Mouse (Mus musculus): ENCODE data around the gene Aebp1. TPM values are rescaled to one million over a fixed set of nuclear protein-coding genes. Genes with fewer than 3 reads are reported as not detected.
A peak's percentile ranks its signal among the peaks of the same experiment; 100 is the strongest.

Gene Aebp1
- polyA plus RNA-seq, 2 experiments: 3.3 to 4.2 TPM

- whole genome bisulfite sequencing (ENCODE audit: insufficient replicate concordance): 68% methylated on average over 10 of the region's 10 CpGs
- TF ChIP-seq CTCF (IDR thresholded peaks at IDR 0.05; ENCODE audit: low read depth) (no peak), EP300 (IDR thresholded peaks at IDR 0.05; ENCODE audit: low read depth) (no peak)
Measured at GRCm38 (mm10) chr11:5905778-5906518, 44.2 kb downstream of the Aebp1 start.

GRCm38 (mm10) chr11:5907096-5907495 lies 45.3 kb downstream of the Aebp1 start:
- H3K4me3 ChIP-seq (ENCODE audit: insufficient read depth in 1 of 2, low read depth in 2 of 2, low read length in 2 of 2): no peak overlapping the region
- 55% methylated on average over 5 of the region's 5 CpGs for WGBS (ENCODE audit: insufficient replicate concordance)
- H3K4me1 ChIP-seq (replicated peaks; ENCODE audit: control insufficient read depth in 2 of 2, insufficient read depth in 2 of 2, low read length in 1 of 2): no peaks in the 10 kb centered on the region
- no peak overlapping the region for H3K4me2 ChIP-seq (ENCODE audit: low read depth)
- no peak for TF ChIP-seq EP300 (IDR thresholded peaks at IDR 0.05; ENCODE audit: low read depth)
- TF ChIP-seq CTCF (IDR thresholded peaks at IDR 0.05; ENCODE audit: low read depth): no peak
- no peak for DNase-seq (ENCODE audit: low read depth in 3 of 3, low spot score in 3 of 3)
- H3K27ac ChIP-seq: no peak overlapping the region
- no peak overlapping the region for H3K9ac ChIP-seq (replicated peaks)
- peaks cover 14% of the 10 kb centered on the region for H3K27me3 ChIP-seq (ENCODE audit: control insufficient read depth, insufficient read depth, low read length)
- H3K9me3 ChIP-seq (ENCODE audit: control insufficient read depth, low read length): no peaks in the 10 kb centered on the region
- no peaks in the 10 kb centered on the region for H3K36me3 ChIP-seq (replicated peaks; ENCODE audit: control insufficient read depth, insufficient read depth, low read depth)
- no peak for ATAC-seq (ENCODE audit: insufficient read depth)

More at GRCm38 (mm10) chr11:5905778-5906518, 44.2 kb downstream of the Aebp1 start:
- no peak overlapping the region for H3K9ac ChIP-seq (replicated peaks)
- H3K9me3 ChIP-seq (ENCODE audit: control insufficient read depth, low read length): no peaks in the 10 kb centered on the region
- H3K4me3 ChIP-seq (ENCODE audit: insufficient read depth in 1 of 2, low read depth in 2 of 2, low read length in 2 of 2): no peak overlapping the region
- H3K27ac ChIP-seq: no peak overlapping the region
- ATAC-seq (ENCODE audit: insufficient read depth) (no peak), DNase-seq (ENCODE audit: low read depth in 3 of 3, low spot score in 3 of 3) (no peak)
- no peaks in the 10 kb centered on the region for H3K36me3 ChIP-seq (replicated peaks; ENCODE audit: control insufficient read depth, insufficient read depth, low read depth)
- no peak overlapping the region for H3K4me2 ChIP-seq (ENCODE audit: low read depth)
- H3K4me1 ChIP-seq (replicated peaks; ENCODE audit: control insufficient read depth in 2 of 2, insufficient read depth in 2 of 2, low read length in 1 of 2): no peaks in the 10 kb centered on the region
- H3K27me3 ChIP-seq (ENCODE audit: control insufficient read depth, insufficient read depth, low read length): peaks cover 26% of the 10 kb centered on the region

- Histone ChIP-seq H3K4me3 (ENCODE audit: insufficient read depth in 1 of 2, low read depth in 2 of 2, low read length in 2 of 2) (no peak overlapping the region), H3K27ac (no peak overlapping the region), H3K4me1 (replicated peaks; ENCODE audit: control insufficient read depth in 2 of 2, insufficient read depth in 2 of 2, low read length in 1 of 2) (no peaks in the 10 kb centered on the region), H3K27me3 (ENCODE audit: control insufficient read depth, insufficient read depth, low read length) (no peaks in the 10 kb centered on the region; the same call in 1 of the 2 replicates), H3K4me2 (ENCODE audit: low read depth) (no peak overlapping the region), H3K36me3 (replicated peaks; ENCODE audit: control insufficient read depth, insufficient read depth, low read depth) (no peaks in the 10 kb centered on the region), H3K9ac (replicated peaks) (no peak overlapping the region), H3K9me3 (ENCODE audit: control insufficient read depth, low read length) (no peaks in the 10 kb centered on the region)
- no peak for DNase-seq (ENCODE audit: low read depth in 3 of 3, low spot score in 3 of 3)
- no peak for ATAC-seq (ENCODE audit: insufficient read depth)
- TF ChIP-seq CTCF (IDR thresholded peaks at IDR 0.05; ENCODE audit: low read depth): no peak
- no peak for TF ChIP-seq EP300 (IDR thresholded peaks at IDR 0.05; ENCODE audit: low read depth)
- WGBS (ENCODE audit: insufficient replicate concordance): 66% methylated on average over 4 of the region's 4 CpGs
Measured at GRCm38 (mm10) chr11:5908642-5909041, 46.9 kb downstream of the Aebp1 start.

GRCm38 (mm10) chr11:5912635-5913034 lies 50.9 kb downstream of the Aebp1 start:
- Histone ChIP-seq H3K27me3 (ENCODE audit: control insufficient read depth, insufficient read depth, low read length) (no peaks in the 10 kb centered on the region), H3K27ac (no peak overlapping the region), H3K9me3 (ENCODE audit: control insufficient read depth, low read length) (no peaks in the 10 kb centered on the region), H3K4me3 (ENCODE audit: insufficient read depth in 1 of 2, low read depth in 2 of 2, low read length in 2 of 2) (no peak overlapping the region), H3K36me3 (replicated peaks; ENCODE audit: control insufficient read depth, insufficient read depth, low read depth) (no peaks in the 10 kb centered on the region), H3K9ac (replicated peaks) (no peak overlapping the region), H3K4me1 (replicated peaks; ENCODE audit: control insufficient read depth in 2 of 2, insufficient read depth in 2 of 2, low read length in 1 of 2) (no peaks in the 10 kb centered on the region), H3K4me2 (ENCODE audit: low read depth) (no peak overlapping the region)
- 24% methylated on average over 5 of the region's 5 CpGs for WGBS (ENCODE audit: insufficient replicate concordance)
- TF ChIP-seq EP300 (IDR thresholded peaks at IDR 0.05; ENCODE audit: low read depth): no peak
- peak; percentile 84 for TF ChIP-seq CTCF (IDR thresholded peaks at IDR 0.05; ENCODE audit: low read depth)
- DNase-seq (ENCODE audit: low read depth in 3 of 3, low spot score in 3 of 3): no peak
- no peak for ATAC-seq (ENCODE audit: insufficient read depth)

GRCm38 (mm10) chr11:5913256-5913655 lies 51.5 kb downstream of the Aebp1 start:
- WGBS (ENCODE audit: insufficient replicate concordance): 61% methylated on average over 8 of the region's 8 CpGs
- no peaks in the 10 kb centered on the region for H3K9me3 ChIP-seq (ENCODE audit: control insufficient read depth, low read length)
- no peak for TF ChIP-seq EP300 (IDR thresholded peaks at IDR 0.05; ENCODE audit: low read depth)
- no peak for TF ChIP-seq CTCF (IDR thresholded peaks at IDR 0.05; ENCODE audit: low read depth)
- H3K4me3 ChIP-seq (ENCODE audit: insufficient read depth in 1 of 2, low read depth in 2 of 2, low read length in 2 of 2): no peak overlapping the region
- H3K9ac ChIP-seq (replicated peaks): no peak overlapping the region
- H3K4me2 ChIP-seq (ENCODE audit: low read depth): no peak overlapping the region
- no peak for ATAC-seq (ENCODE audit: insufficient read depth)
- H3K27ac ChIP-seq: no peak overlapping the region
- no peak for DNase-seq (ENCODE audit: low read depth in 3 of 3, low spot score in 3 of 3)
- no peaks in the 10 kb centered on the region for H3K27me3 ChIP-seq (ENCODE audit: control insufficient read depth, insufficient read depth, low read length)
- no peaks in the 10 kb centered on the region for H3K36me3 ChIP-seq (replicated peaks; ENCODE audit: control insufficient read depth, insufficient read depth, low read depth)
- no peaks in the 10 kb centered on the region for H3K4me1 ChIP-seq (replicated peaks; ENCODE audit: control insufficient read depth in 2 of 2, insufficient read depth in 2 of 2, low read length in 1 of 2)

All from liver, embryonic 14.5 days (tissue).